Mouse (Mus musculus) lung, postnatal 4 days (tissue): Measurements from ENCODE around the gene Spag8.

ENCODE experiments used
- DNase-seq, 2 experiments: peaks; one replicate each; pipeline ENCODE4 v3.0.0; 2021

Gene Spag8

DNA sequence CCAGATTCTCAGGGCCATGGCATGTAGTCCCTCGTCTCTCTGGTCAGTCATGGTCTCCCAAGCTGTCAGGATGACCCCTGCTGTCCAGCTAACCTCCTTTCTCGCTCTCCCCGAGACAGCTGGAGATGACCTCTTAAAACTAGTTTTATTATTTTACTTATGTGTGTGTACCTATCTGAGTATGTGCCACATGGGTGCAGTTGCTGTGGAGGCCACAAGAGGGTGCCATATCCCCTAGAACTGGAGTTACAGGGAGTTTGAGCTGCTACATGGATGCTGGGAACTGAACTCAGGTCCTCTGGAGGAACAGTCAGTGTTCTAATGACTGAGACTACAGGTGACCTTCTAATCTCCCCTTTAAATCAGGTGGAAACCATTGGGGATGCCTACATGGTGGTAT lies 3.6 kb downstream of the Spag8 start:
- DNase-seq = no peak

DNA sequence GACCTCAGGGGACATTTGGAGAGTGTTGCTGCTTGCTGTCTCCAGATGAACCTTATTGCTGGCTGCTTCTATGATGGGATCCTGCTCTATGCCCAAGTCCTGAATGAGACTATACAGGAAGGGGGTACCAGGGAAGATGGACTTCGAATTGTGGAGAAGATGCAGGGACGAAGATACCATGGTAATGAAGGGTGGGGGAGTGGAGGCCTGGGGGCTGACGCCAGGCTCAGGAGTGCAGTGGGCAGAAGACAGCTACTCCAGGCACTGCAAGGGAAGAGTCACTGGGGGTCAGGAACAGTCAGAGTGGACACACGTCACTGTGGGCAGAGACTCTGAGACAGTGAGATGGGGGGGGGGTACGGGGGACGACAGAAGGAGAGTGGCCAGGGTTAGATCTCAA lies 12.9 kb downstream of the Spag8 start:
- peak in 1 of 2 experiments; percentile 12 for DNase-seq

DNA sequence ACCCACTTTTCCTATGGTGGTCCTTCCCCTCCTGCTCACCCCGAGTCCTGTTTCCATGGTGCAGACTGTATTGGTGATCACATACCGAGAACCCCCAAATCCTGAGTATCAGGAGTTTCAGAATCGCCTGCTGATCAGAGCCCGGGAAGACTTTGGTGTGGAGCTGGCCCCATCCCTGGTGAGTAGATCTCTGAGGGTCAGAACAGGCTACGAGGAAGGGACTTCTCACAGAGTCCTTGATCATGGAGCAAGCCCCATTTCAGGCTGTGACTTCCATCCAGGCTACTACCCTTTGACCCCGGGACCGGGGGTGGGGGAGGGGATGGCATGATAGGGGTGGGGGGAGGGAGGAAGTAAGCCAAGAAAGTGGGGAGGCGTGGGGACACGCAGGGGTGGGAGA lies 13.3 kb downstream of the Spag8 start:
- peak in 1 of 2 experiments; percentile 12 for DNase-seq

DNA sequence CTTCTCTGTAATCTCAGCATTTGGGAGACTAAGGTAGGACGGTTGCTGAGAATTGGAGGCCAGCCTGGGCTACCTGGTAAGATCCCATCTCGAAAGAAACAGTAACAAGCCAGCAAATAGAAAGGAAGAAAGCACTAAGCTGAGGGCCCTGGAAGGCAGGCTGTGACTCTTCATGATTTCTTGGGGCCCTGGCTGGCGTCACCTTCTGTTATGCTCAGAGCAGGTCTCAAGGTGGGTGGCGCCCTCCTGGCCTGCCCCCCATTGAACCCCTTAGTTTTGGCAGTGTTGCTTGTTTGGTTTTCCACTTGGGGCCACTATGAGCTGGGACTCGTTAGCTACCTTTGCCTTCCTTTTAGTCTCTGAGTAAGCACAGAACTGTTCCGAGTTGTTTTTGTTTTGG lies 16.6 kb downstream of the Spag8 start:
- DNase-seq = peak in 1 of 2 experiments; percentile 17

DNA sequence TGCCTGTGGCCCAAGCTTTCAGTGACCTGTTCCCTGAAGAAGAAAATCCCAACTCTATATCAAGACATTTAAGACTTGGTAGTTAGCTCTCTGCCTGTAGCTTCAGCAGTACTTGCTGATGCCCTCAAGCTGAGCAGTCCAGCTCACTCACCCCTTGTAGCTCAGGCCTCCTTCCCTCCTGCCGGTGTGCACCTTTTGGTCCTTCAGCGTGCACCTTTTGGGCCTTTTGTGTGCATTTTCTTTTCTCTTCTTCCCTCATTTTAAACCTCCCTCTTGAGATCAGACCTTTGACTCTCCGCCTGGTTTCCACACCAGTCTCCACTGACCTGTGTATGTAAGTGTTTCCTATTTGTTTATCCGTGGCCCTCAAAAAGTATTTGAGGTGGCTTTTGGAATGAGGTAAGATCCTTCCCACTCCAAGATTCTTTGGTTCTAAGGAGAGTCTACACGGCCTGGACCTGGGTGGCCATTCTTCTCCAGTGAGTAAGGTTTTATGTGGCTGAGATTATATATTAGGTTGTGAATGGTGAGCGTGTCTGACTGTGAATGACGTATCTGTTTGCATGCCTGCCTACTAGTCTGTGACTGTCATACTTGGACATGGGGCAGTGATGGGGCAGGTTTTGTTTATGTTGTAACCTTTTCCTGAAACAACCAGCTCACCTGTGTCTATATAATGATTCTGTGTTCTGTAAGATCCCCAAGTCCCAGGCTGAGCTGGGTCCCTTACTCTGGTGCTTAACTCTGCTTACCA lies 18.6 kb downstream of the Spag8 start:
- DNase-seq = peak in 1 of 2 experiments; percentile 16

DNA sequence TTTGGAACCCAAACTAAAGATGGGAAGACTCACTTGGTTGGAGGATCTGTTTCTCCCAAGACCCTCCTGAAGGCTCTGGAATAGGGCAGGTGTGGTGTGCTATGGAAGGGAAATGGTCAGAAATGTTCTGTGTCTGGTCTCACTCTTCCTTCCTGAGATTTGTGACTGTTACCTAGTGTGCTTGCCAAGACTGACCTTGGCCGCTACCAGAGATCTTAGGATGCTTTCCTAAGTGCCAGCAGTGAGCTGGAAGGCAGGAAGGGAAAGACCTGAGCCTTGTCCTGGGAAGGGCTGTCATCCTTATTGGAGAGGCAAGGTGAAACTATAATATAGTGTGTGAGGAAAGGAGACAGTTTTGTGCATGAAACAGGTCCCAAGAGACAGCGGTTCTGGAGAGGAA lies 19.7 kb downstream of the Spag8 start:
- no peak for DNase-seq

DNA sequence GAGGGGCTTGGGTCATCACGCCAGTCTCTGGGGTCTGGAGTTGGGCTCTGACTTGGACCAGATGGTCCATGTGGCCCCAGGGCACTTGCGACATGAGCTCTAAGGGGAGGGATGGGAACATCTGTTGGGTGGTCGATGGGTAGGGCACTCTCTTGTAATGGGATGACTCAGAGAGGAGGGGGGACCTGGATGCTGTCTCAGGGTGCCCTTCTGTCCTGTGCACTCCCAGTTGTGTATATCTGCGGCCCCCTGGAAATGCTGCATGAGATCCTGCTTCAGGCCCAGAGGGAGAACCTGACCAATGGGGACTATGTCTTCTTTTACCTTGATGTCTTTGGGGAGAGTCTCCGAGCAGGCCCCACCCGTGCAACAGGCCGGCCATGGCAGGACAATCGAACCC lies 20.1 kb downstream of the Spag8 start:
- DNase-seq = peak in 1 of 2 experiments; percentile 20

DNA sequence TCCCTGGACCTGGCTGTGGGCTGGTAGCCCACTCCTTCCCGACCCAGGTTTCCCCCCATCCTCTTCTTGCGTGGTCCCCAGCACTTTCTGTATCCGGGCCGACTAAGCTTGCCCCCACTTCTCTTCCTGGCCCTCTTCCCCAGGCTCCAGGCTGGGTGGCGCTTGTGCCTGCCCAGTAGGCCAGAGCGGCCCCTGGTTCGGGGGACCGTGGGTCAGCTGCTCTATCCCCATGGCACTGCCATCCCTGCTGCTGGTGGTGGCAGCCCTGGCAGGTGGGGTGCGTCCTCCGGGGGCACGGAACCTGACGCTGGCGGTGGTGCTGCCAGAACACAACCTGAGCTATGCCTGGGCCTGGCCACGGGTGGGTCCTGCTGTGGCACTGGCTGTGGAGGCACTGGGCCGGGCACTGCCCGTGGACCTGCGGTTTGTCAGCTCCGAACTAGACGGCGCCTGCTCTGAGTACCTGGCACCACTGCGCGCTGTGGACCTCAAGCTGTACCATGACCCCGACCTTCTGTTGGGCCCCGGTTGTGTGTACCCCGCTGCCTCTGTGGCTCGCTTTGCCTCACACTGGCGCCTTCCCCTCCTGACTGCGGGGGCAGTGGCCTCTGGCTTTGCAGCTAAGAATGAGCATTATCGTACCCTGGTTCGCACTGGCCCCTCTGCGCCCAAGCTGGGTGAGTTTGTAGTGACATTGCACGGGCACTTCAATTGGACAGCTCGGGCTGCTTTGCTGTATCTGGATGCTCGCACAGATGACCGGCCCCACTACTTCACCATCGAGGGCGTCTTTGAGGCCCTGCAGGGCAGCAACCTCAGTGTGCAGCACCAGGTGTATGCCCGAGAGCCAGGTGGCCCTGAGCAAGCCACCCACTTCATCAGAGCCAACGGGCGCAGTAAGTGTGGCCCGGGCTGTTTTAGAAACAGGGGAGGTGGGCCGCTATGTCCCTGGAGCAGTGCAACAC lies 21.2 kb downstream of the Spag8 start:
- peak in 1 of 2 experiments; percentile 40 for DNase-seq

DNA sequence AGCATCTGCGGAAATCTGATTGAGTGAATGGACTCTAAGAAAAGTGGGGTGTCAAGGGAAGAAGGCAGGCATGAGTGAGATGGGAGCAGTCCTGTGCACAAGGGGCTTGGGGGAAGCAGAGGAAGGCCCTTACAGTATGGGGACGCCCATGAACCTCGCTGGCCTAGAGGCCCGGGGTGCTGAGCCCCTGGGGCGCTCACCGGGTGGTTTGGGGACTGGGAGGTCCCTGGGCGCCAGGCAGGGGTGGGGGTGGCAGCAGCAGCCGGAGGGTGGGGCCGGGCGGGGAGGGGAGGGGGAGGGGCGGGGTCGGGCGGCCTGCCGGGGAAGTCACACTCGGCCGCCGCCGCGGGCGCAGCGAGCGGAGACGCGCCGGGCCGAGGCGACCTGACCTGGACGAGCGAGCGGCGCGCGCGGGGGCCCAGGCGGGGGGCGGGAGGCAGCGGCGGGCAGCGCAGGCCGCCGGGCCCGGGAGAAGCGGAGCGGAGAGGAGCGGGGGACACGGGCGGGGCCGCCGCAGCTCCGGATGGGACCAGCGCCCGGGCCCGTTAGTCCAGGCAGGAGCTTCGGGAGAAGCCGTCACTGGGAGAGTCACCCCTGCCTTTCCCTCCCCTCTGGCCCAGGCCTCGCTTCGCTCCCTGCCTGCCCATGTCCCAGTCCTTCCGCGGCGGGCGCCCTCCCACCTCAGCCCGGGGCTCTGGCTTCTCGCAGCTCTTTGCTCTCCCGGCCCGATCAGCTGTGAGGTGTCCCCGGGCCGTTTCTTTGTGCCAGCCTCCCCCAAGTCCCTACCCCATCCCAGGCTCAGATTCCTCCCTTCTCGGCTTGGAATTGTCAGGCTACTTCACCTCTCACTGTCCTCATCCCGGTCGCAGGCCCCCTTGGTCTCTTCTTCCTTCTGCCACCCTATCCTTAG lies 22.1 kb downstream of the Spag8 start, which contains the start of gene Npr2:
TSS of gene Npr2 (plus strand) at position 890 of the 910 bp plus-strand sequence.
- peak; percentile 59 to 78 for DNase-seq

DNA sequence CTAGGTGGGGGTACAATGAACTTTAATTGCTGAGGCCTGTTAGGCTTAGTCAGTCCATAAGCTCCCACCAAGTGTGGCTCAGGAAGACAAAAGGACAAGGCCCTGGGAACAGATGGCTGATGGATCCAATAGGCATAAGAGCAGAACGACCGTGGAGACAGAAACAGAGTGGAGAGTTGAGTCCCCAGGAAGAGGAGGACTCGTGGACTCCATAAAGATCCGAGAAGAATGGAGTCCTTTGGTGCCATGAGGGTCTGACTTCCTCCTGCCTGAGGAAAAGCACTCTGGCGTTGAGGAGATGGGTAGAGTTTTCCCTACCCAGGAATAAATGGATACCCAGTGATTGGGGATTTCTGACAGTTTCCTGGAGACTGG lies 22.7 kb downstream of the Spag8 start:
- DNase-seq = no peak

DNA sequence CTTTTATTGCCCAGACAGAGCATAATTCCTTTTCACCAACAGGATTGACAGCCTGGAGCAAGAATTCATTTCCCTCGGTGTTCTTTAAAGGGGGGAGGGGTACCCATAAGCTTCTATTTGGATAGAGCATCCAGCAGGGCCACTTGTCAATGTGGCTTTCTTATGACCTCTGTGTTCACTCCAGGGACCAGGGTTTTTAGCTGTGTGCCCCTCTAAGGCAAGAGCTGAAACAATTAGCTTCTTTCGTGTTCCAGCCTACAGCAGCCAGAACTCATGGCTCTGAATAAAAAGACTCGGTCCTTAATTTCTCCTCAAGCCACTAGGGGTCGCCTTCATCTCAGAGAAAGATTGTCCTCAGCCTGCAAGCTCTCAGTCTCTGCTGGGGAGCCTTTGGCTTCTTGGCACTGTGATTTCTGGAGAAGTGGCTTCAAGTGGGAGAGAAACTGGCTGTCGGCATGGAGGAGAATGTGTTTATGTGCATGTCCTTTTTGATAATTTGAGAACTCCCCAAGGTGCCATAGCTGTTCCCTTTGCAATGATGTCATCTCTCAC lies 23.3 kb downstream of the Spag8 start:
- DNase-seq = peak; percentile 71 to 87

DNA sequence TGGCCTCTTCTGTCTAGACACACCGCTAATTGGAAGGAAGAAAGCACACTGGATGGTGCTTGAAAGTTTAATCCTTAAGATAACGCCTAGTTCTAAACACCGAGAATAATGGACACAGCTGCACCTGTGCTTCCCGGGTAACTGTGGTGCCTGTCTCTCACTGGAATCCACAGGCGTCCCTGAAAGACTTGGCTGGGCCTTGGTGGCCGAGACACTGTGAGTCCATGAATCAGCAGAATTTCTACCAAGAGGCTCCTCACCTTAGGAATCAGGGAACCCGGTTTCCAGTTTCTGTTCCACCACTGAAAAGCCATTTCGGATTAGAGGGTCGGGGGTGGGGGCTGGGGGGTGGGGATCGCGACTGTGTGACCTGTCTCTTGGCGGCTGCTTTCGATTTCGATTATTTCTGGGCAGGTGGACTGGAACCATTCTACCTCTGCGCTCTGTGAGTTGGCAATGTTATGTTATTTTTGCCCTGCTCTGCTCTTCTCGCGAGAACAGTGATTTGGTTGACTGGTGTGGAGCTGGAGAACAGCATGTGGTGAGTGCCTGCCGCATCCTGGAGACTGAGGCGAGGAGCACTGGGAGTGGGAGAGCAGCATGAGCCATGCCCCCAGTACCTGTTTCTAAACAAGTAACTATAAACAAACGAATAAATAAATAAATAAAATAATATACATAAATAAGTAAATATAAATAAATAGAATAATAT lies 24.1 kb downstream of the Spag8 start:
- peak in 1 of 2 experiments; percentile 19 for DNase-seq

DNA sequence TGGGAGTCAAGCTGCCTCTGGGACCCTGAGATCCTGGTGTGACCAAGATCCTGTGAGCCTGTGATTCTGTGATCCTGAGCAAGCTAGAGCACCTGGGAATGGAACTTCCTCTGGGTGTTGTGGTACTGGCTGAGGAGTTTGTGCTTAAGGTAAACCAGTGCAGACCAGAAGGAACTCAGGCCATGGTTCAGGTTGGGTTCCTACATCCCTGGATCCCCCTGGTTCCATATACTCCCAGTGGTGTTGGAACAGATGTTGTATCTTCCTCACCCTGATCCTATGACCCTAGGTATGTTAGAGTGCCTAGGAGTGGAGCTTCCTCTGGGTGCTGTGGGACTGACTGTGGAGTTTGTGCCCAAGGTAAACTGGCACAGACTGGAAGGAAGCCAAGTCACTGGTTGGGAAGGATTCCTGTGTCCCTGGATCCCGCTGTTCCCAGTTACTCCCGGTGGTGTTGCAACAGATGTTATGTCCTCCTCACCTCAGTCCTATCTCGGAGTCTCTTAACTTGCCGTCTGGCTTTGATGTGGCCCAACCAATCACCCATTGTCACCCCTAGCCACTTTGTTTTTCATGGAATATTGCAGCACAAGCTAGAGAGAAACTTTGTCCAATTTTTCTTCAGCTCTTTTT lies 33.1 kb downstream of the Spag8 start:
- DNase-seq = no peak

DNA sequence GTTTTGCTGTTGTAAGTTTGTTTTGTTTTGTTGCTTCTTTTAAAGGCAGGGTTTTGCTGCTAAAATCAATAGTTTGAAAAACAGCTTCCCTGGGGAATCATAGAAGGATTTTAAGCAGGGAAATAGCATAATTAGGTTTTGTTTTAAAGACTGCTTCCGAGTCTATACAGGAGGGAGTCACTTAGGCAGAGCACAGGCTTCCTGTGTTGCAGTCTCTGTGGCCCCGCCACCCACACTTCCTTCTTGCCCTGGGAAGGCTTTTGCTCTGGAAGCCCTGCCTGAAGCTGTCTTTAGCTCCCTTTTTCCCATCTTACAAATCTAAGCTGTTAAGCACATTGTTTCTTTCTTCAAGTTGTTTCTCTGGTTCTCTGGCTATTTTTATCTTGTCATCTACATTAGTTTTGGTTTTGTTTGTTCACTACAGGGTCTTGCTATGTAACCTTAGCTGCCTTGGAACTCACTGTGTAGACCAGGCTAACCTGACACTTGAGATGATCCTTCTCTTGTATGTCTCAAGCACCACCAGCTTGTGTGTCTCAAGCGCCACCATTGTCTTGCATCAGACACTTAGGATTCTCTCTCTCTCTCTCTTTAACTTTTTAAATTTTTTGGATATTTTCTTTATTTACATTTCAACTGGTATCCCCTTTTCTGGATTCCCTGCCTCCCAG lies 40.2 kb downstream of the Spag8 start:
- peak; percentile 53 to 74 for DNase-seq

DNA sequence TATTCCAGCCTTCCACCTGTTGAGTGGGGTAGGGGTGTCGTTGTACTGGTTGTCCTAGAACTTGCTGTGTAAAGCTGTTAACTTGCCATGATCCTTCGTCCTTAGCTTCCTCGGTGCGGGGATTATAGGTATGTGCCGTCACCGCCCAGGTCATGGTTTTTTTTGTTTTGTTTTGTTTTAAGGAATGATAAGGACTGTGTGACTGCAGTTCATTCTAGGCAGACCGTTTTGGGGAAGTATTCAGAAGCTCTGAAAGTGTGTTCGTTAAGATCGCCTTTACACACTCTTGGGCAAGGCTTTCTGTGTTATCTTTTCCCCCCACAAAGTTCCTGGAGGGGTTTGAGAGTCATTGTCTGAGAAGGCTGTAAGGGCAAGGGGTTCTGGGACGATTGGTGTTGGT lies 40.9 kb downstream of the Spag8 start:
- DNase-seq = no peak

DNA sequence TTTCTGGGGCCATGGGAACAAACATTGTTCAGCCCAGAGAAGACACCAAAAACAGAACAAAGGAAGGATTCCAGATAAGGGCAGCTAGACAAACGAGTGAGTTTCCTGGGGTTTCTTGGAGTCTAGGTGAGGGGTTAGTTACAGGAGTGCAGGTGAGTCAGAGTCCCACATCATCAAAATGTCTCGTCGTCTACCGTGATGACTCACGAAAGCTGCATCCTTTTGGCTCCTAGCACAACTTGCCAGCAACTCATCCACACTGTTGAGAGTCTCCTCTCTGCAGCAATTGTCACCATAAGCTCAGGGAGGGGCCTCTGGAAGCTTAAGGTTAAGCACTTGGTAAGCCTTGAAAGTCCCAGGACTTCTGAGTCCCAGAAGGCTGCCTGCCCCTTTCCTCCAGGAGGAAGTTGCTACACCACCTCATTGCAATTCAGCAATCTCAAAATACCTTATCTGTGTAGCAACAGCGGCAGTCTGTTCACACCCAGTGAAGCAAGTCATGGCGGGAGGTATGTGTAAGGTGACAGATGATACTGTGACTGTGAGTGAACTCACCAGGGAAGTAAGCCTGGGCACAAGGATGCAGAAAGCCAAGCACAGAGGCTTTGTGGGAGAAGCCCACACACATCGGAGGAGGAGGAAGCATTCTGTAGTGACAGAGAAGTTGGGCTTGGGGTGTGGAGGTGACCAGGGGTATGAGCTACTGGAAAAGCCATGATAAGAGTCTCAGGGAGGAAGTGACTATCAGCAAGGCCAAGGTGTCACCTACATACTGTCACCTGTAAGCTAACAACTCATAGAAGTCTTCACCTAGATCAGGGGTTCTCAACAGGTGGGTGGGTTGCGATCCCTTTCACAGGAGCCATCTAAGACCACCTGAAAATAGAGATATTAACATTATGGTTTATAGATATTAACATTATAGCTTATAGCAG lies 48.4 kb downstream of the Spag8 start:
- no peak for DNase-seq

DNA sequence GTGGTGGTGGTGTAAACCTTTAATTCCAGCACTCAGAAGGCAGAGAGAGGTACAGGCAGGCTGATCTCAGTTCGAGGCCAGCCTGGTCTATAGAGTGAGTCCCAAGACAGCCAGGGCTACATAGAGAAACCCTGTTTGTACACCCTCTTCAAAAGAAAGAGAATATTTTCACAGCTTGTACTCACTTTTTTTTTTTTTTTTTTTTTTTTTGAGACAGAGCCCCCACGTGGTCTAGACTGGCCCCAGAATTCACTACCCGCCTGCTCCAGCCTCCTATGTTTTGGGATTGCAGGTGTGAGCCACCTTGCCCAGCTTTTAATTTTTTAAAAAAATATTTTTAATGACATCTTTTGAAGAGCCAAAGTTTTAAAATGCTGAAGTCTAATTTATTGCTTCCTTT lies 49.3 kb downstream of the Spag8 start:
- DNase-seq = no peak
